Mouse (Mus musculus) embryo, embryonic 9.5 days (tissue): ENCODE measurements around the gene Plxdc1.
A peak's percentile ranks its signal among the peaks of the same experiment; 100 is the strongest.

Source experiments
- DNase-seq: peaks from one replicate; pipeline ENCODE4 v3.0.0-alpha.2; 2017; ENCODE audit errors: extremely low spot score

The Plxdc1 gene

GRCm38 (mm10) chr11:97915974-97916503 lies 70.2 kb downstream of the Plxdc1 start:
- DNase-seq, result no peak

GRCm38 (mm10) chr11:97915471-97915870 lies 70.8 kb downstream of the Plxdc1 start:
- no peak for DNase-seq

GRCm38 (mm10) chr11:97913111-97913510 lies 73.1 kb downstream of the Plxdc1 start:
- no peak for DNase-seq

- no peak for DNase-seq
Observed at GRCm38 (mm10) chr11:97908634-97909348, 77.5 kb downstream of the Plxdc1 start.

- no peak for DNase-seq
Observed at GRCm38 (mm10) chr11:97907935-97908334, 78.3 kb downstream of the Plxdc1 start.

- no peak for DNase-seq
Observed at GRCm38 (mm10) chr11:97906905-97907304, 79.3 kb downstream of the Plxdc1 start.

- DNase-seq, result no peak
Observed at GRCm38 (mm10) chr11:97905941-97906340, 80.3 kb downstream of the Plxdc1 start.

GRCm38 (mm10) chr11:97905540-97905939 lies 80.7 kb downstream of the Plxdc1 start:
- no peak for DNase-seq

- no peak for DNase-seq
Observed at GRCm38 (mm10) chr11:97904801-97905200, 81.4 kb downstream of the Plxdc1 start.

- no peak for DNase-seq
Observed at GRCm38 (mm10) chr11:97901806-97902205, 84.4 kb downstream of the Plxdc1 start.

- DNase-seq, result peak; percentile 81
Observed at GRCm38 (mm10) chr11:97899822-97900221, 86.4 kb downstream of the Plxdc1 start.

GRCm38 (mm10) chr11:97897568-97898185 lies 88.6 kb downstream of the Plxdc1 start:
- no peak for DNase-seq

- no peak for DNase-seq
Observed at GRCm38 (mm10) chr11:97896655-97897054, 89.6 kb downstream of the Plxdc1 start.

GRCm38 (mm10) chr11:97891821-97892220 lies 94.4 kb downstream of the Plxdc1 start:
- DNase-seq, result no peak

GRCm38 (mm10) chr11:97885296-97885915 lies 100.8 kb downstream of the Plxdc1 start:
- DNase-seq, result no peak

GRCm38 (mm10) chr11:97884601-97885185 lies 101.6 kb downstream of the Plxdc1 start:
- no peak for DNase-seq

- peak; percentile 96 for DNase-seq
Observed at GRCm38 (mm10) chr11:97883918-97884600, 102.2 kb downstream of the Plxdc1 start, which contains the start of gene Fbxo47. Fbxo47 (minus strand) TSS chr11:97884154.

- DNase-seq, result peak; percentile 79
Observed at GRCm38 (mm10) chr11:97883542-97883917, 102.7 kb downstream of the Plxdc1 start.

GRCm38 (mm10) chr11:97880362-97880761 lies 105.9 kb downstream of the Plxdc1 start:
- no peak for DNase-seq

GRCm38 (mm10) chr11:97877341-97877740 lies 108.9 kb downstream of the Plxdc1 start:
- DNase-seq, result no peak

- no peak for DNase-seq
Observed at GRCm38 (mm10) chr11:97874396-97874795, 111.8 kb downstream of the Plxdc1 start.
